Mouse (Mus musculus): ENCODE data around the gene Asic2.
"Not testable (repeated sequence)": the region's sequence is repeated elsewhere in the genome, so short reads cannot be mapped to it uniquely, and the experiment has no call there.

Gene Asic2

DNA sequence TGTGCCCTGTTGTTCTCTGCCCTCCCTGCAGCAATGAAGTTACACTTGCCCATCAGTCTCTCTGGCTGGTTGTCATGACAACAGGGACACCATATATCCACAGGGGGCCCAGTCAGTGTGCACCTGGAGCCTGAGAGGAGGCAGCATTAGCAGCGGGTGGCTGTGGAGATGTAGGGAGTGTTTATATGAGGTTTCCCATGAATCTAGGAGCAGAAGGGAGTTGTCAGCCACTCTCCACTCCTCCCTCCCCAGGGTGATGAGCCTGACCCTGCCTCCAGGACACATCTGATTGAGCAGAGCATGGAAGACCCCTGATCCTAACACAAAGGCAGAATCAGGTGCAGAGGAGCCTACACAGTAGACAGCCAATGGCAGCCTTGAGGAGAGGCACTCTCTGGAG is 514.1 kb downstream of the Asic2 start:
- DNase-seq (ENCODE audit: low read depth, low spot score): peak; percentile 57

DNA sequence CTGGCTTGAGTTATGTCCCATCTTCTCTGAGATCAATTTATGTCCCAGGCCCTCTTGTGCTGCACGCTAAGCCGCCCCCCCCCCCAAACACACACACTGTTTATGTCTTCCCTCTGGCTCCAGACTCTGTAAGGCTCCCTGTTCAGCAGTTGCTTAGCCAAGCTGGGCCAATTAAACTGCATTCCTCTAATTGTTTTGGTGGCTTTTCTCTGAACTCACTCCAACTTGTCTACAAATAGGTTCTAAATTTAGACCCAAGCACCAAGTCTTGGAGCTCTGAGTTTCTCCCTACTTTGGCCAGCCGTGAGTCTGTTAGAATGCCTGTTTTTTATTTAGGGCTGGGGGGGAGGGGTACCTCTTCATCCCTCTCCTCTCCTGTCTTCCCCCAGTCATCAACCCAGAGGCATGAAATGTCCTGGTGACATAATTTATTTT is 519.0 kb downstream of the Asic2 start:
- peak; percentile 73 for DNase-seq (ENCODE audit: low read depth, low spot score)

DNA sequence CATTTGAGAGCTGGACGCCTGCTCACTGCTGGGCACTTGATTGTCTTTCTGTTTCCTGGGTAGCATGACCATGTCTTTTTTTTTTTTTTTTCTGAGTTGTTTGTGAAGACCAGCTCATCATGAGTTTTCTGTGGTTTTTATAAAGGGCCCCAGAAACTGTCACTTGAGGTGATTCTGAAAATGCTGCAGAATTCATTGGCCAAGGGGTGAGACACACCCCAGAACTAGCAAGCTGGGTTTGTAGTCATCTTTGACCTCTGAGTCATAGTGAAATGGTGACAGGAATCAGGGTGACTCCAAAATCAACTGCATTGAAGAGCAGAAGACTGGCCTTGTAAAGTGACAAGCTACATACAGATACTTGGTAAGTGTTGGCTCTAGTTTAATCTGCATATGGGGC is 521.9 kb downstream of the Asic2 start:
- DNase-seq (ENCODE audit: low read depth, low spot score): no peak

DNA sequence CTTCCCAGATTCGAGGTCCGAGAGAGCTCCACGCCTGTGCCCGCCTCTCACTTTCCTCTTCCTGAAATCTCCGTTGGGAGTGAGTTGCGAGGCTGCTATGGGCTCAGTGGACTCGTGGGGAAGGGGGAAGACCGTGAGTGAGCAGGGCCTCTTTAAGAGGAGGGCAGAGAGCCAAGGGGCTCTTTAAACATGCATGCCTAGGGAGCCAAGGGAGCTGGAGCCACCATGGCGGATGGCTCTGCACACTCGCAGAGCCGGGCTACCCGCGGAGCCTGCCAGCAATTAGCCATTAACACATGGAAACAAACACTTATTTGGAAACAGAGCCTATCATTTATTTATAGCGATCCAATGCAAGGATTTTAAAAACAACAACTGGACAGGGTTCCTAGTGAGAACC is 541.4 kb downstream of the Asic2 start:
- DNase-seq (ENCODE audit: low read depth, low spot score): no peak

DNA sequence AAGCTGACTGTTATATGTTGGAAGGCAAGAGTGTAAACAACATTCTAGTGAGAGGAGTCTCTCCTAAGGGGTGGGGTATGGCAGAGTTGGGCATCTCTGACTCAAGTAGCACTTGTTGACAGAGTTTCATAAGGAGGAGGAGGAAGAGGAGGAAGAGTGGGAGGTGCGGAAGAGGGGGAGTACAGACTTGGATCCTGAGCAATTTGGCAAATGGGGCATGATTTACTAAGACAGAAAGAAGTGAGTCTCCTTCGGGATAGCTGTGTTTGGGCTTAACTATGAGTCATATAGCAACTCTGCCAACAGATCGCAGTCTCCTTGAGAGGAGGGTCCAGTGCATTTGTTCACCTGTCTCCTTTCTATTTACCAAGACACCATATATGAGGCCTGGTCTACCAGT is 549.1 kb downstream of the Asic2 start:
- no peak for DNase-seq (ENCODE audit: low read depth, low spot score)

DNA sequence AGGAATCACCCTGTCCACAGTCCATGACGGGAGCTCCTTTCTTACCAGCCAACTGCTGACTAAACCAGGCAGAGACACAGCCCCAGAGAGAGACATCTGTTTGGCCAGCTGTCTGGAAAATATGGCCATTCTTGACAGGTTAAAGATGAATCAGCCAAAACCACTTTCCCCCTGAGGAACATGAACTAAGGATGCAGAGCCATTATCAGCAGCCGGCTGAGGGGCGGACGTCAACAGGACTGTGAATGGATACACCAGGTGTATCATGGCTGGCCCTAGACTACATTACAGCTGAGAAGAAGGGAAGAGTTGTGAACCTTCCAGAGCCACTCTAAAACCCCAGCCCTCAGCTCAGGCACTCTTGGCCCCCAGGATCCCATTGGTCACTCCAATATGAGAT is 550.2 kb downstream of the Asic2 start:
- DNase-seq (ENCODE audit: low read depth, low spot score): no peak

DNA sequence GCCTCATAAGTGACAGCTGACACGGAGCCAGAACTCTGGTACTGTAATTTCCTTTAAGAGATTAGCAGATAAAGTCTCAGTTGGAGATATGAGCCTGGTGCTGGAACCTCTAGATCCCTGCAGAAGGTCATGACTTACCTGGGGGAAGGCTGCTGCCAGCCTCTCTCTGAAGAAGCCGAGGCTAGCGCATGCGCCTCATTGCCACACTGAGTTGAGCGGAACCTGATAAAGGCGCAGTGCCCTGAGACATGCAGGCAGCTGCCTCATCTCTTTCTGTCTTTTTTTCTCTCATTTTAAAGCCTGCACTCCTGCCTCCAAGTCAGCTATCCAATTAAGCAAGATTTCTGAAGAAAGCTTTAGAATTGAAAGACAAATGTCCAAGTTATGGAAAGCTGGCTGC is 551.9 kb downstream of the Asic2 start:
- DNase-seq (ENCODE audit: low read depth, low spot score): no peak

DNA sequence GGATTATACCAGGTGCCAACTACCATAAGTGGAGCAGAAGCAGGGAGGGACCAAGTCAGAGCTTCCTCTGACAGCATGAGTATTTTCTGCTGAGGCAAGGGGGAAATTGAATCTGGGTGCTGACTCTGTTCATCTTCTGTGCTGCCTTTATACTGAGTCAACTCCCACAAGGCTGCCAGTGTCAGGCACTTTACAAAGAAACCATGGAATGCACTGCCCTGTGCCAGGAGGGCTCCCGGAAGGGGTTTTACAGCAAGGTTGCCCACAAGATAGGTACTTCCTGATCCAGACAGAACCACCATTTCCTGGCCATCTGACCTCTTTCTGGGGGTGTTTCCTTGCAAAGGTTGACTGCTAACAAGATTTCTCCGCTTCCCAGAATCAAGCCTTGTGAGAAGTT is 553.7 kb downstream of the Asic2 start:
- no peak for DNase-seq (ENCODE audit: low read depth, low spot score)

DNA sequence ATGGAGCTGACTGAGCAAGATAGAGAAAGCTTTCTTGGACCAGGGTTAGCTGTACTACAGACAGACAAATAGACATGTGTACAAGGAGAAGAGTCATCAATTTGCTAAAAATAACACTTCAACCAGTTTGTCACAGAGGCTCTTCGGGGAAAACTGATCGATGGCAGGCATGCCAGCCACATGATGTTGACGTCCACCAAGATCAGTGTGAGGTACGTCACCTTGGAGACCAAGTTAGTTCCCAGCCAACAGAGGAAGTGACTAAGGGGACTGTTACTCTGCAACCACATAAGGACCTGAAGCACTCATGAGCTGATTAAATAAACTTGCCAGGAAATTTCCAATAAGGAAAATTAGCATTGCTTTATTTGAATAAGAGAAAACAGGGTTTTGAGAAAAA is 557.0 kb downstream of the Asic2 start:
- DNase-seq (ENCODE audit: low read depth, low spot score): no peak

DNA sequence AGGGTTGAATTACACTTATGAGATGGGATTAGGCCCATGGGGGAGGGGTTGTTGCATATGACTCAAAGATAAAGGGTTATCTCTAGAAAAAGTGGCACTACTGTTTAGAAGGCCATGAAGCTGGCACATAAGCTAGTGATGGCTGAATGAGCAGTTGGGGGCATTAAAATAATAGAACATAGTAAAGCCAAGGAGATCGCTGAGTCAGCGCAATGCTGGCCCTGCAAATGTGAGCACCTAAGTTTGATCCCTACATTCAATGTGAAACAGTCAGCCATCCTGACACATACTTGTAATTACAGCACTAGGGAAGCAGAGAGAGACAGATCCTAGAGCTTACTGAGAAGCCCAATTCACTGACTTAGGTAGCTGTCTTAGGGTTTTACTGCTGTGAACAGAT is 562.3 kb downstream of the Asic2 start:
- no peak for DNase-seq (ENCODE audit: low read depth, low spot score)

DNA sequence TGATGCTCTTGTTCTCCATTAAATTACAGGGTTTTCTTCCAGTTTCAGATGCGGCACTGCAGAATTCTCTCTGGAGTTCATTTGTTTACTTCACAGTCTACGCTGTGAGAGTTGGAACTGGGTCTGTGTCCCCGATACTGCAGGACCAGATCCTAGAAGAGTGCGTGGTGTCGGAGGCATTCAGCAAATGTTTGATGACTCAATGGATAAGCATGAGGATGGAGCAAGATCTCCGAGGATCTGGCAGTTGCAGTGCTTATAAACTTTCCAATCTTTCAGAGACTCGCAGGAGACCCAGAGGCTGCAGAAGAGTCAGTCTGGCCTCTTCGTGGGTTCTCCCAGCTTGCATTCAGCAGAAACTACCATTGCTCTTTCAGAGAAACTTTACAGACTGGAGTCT is 566.0 kb downstream of the Asic2 start:
- no peak for DNase-seq (ENCODE audit: low read depth, low spot score)

DNA sequence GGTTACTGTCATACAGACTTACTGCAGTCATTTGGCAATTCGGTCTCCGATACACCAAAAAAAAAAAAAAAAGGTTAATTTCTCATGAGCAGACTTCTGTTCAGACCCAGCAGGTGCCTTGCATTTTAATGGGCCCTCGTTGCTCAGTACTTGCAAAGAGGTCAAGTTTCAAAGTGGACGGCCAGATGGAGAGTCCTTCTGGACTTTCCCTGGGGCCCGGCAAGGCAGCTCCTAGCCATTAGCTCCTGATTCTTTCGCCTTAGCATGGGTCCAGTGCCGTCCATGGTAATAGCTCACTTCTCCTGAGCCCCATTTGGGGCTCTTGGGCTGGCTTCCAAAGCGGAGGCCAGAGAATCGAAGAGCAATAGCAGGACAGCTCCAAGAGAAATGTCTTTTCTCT is 575.4 kb downstream of the Asic2 start:
- DNase-seq (ENCODE audit: low read depth, low spot score): peak; percentile 51

DNA sequence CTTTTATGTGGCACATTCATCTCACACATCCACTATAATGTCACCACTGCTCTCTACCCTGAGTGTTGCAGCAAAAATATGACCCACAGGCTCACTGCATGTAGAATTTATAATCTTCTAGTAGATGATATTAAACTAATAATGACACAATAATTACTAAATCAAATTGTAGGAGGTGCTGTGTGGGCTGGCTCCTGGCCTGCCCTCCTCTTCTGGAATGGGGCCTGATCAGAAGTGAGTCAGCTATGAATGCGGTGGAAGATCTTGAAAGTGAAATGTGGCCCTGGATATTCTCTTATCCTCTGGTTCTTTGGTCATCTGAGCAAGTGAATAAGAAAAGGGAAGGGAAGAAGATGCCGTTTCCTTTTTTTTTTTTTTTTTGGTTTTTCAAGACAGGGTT is 582.1 kb downstream of the Asic2 start:
- DNase-seq (ENCODE audit: low read depth, low spot score): no peak

DNA sequence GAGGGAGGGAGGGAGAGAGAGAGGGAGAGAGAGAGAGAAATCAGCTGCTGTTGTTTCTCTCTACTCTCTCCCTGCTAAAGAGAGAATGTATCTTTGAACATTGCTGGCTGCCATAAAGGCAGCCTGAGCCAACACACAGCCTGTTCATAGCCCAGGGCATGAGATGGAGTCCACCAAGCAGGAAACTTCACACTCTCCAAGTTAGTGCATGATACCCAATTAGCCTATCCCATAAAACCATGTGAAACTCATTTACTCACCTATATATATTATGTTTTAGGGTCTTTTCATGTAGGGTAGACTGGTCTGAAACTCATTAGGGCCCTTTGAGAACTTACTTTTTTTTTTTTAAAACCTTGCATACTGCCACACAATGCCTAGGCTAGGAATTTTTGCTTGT is 582.7 kb downstream of the Asic2 start:
- DNase-seq (ENCODE audit: low read depth, low spot score): peak; percentile 80

DNA sequence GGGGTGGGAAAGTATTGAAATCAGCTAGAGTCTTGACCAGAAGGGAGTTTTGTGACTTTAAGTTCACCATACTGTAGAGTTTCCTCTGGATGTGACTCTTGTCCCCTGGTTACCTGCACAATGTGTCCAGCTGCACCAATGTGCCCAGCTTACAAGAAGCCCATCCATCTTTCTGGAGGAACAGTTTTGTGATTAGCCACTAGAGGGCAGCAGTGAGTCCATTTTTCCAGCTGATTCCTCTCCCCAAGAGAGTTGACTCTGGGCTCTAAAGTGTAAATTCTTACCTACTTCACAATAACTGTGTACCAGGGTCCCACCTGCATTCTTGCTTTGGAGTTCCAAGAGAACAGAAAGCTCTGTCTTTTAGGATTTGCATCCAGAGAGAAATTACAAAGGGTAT is 593.4 kb downstream of the Asic2 start:
- peak; percentile 79 for DNase-seq (ENCODE audit: low read depth, low spot score)

DNA sequence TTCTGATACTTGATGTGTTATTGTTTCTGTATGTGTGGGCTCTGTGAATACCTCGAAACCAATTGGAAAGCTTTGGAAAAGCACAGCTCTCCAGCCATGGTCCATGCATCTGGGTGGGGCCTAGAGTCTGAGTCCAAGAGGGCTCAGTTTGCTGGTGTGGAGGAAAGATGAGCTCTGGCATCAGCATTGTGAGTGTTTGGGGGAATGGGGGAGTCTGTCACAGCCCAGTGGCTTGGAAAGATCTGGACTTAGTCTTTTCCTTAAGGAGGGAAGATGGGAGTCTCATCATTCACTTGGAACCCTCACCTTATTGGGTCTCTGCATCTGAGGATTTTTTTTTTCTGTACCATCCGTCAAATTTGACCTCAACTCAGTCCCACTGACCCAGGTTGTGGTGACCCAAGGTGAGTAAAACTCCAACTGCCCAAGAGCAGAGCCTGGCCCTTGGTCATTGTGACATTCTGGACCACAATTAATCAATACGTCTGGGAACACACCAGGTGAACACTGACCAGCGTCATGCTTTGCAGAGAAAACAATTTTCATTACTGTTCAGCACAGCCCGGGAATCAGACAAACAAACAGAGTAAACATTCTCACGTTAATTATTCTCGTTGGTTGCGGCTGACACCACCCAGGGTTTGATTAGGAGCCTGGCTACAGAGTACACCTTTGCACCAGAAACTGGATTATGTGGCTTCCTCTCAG is 594.1 kb downstream of the Asic2 start:
- DNase-seq (ENCODE audit: low read depth, low spot score): no peak

DNA sequence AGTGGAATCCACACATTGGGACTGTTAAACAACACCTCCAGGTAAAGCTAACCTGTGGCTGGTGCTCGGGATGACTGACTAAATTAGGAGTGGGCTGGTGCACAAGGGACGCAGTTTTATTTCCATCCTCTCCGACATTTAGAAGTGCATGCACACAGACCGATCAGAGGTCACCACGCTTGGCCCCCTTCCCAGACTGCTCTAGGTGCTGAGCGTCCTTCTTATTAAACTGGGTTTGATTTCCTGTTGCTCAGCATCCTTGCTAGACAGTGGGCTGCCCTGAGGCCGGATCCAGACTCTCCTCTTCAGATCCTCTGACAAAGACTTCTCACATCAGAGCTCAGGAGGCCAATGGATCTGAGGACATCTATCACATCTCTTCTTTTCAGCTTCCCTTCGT is 596.7 kb downstream of the Asic2 start:
- no peak for DNase-seq (ENCODE audit: low read depth, low spot score)

DNA sequence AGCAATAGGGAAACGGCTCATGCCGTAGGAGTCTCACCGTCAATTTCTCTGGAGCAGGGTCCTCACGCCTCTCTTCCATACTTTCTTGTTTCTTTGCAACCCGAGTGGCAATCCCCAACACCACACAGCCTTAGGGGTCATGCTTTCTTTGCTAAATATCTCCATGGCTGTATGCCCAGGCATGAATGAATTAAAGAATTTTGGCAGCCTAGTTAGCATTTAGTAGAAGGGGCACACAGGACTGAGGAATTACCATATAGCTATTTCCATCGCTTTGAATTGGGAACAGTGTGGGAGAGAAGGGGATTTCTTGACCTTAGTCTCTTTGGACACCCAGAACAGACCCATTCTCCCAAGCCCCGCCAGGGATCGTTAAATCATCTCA is 597.8 kb downstream of the Asic2 start:
- DNase-seq (ENCODE audit: low read depth, low spot score): no peak

DNA sequence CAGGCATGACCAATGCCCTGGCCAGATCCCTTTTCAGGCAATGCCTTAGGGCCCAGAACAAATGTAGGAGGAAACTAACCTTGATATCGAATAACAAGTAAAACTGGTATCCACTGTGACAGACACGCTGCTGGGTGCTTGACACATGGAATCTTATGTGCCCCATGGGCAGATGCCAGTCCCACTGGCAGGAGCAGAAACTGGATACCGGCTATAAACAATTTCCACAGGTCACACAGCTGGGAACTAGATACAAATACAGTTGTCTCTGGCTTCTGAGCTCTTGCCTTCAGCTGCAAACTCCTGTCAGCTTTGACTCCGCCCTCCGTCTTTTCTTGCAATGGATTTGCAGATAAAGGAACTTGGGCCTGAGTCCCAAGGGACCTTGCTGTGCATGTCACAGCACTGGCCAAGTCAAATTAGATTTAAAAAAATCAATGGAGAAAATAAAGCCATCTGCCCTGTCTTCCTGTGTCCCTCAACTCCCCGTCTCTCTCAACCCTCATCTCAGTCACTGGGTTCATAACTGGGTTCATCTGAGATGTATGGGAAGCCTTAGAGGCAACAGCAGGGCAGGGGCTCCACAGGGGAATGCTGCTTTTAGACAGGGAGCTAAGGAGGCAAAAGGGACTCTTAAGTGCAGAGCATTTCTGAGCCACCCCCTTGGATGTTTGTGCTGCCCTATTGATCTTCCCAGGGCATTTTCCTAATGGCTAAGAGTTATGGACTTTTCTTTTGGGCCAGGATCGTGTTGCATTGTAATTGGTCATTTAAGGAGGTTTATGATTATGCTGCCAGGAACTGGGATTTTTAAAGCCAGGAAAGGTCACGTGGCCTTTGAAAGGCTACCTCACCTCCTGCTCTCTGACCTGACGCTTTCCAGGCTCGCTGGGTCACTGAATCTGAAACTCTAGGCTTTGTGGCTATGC is 598.5 kb downstream of the Asic2 start:
- no peak for DNase-seq (ENCODE audit: low read depth, low spot score)

DNA sequence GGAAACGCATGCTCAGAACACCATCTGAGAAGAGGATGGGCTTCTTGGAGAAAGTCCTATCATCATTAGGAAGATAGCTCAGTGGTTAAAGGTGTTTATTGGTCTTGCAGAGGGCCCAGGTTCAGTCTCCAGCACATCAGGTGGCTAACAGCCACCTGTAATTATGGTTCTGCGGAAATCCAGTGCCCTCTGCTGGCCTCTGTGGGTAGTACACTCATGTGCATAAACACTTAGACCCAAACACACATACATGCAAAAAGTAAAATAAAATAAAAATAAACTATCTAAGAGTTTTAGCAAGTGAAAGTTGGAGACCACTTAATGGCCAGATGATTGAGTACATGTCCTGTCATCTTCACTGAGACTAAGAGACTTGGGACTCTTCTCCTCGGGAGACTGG is 603.8 kb downstream of the Asic2 start:
- no peak for DNase-seq (ENCODE audit: low read depth, low spot score)

DNA sequence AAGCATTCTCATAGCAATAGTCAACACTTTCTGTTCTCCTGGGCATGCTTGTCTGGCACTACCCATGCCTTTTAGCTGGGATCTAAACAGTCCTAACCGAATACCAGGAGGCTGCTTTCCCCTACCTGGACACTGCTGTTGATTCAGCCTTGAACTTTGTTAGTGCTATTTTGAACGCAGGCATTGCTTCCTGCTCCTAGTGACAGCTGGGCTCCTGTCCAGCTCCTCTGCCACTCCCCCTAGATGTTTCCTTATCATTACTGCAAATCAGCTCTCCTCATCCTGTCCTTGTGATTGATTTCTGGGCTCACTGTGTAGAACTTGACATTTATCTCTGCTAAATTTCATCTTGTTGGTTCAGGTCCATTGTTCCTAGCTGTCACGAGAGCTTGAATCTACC is 605.8 kb downstream of the Asic2 start:
- DNase-seq (ENCODE audit: low read depth, low spot score): no peak

DNA sequence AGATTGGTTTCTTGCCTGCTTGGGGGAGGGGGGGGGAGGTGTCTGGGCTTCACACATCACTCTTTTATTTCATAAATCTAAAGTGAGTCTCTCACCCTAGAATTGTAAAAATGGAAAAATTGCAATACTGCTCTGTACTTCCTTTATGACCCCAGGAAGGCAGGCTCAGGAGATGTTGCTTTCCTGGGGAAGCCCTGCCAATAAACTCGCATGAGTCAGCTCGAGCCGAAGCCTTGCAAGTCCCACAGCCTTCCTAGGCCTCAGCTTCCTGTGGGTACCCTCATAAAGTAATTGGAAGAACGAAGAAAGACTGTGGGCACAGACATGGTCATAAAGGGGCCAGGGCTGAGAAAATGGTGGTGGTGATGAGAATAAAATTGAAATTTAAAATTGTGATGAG is 607.2 kb downstream of the Asic2 start:
- DNase-seq (ENCODE audit: low read depth, low spot score): no peak

DNA sequence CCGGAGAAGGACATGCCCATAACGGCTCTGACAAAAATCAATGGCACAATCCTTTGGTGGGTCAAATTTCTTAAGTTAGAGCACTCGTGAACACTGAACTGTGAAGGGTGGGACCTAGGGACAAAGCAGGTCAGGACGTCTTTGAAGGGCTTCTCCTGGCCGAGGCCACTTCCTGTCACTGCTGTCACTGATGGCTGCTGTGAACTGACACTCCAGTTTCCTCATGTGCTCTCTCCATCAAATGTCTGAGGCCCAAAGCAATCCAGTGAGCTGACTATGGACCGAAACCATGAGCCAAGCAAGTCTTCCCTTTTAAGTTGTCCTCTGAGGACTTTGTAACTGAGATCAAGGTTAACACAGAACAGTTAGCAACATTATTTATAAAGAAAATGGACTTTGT is 617.8 kb downstream of the Asic2 start:
- DNase-seq (ENCODE audit: low read depth, low spot score): not testable (repeated sequence)
